Mouse (Mus musculus): ENCODE measurements at regions not wholly inside any gene's neighbourhood (a gene's known extent, or its start where the extent isn't known, plus 50 kb on each side); places are given as distances from the start of the nearest gene placed in this dataset.

GRCm38 (mm10) chr6:135433753-135434152 lies 71.4 kb downstream of the Emp1 start:
- TF ChIP-seq EP300 (IDR thresholded peaks at IDR 0.05) (no peak), CTCF (IDR thresholded peaks at IDR 0.05) (no peak)

All from lung, postnatal 0 days (tissue).